Mouse (Mus musculus): ENCODE data around the gene Arrdc1.

- TF ChIP-seq CTCF (IDR thresholded peaks at IDR 0.05; ENCODE audit: low read depth, low read length) = no peak
- TF ChIP-seq POLR2A (IDR thresholded peaks at IDR 0.05; ENCODE audit: borderline replicate concordance, low read depth, low read length) = no peak
These were observed 5.9 kb downstream of the Arrdc1 start for GRCm38 (mm10) chr2:24929119-24929518.
